Mouse (Mus musculus) activated CD4-positive, CD25-positive, alpha-beta regulatory T cell, adult 4 months (primary cell): Measurements from ENCODE around the gene Serf1. TPM values are rescaled to one million over a fixed set of nuclear protein-coding genes. Genes with fewer than 3 reads are reported as not detected.

ENCODE experiments used
- polyA plus RNA-seq, 2 experiments: library from polyadenylated mRNA; unstranded; fragments of 100-300 nt; shearing (Covaris generic); gene quantifications; one replicate each; pipeline ENCODE4 v1.2.1; 2017

Serf1 gene
- polyA plus RNA-seq, 2 experiments from 2014 or later, result 5.4 to 6.7 TPM

Other genes with a start within 250 kb of the Serf1 start
- not detected for gene Cartpt, start 206.9 kb upstream of the Serf1 start, polyA plus RNA-seq
- 10 to 100 TPM; 10.5 to 16.3 TPM for gene Mccc2, start 92.4 kb upstream of the Serf1 start, polyA plus RNA-seq
- gene Bdp1, start 3.9 kb upstream of the Serf1 start, polyA plus RNA-seq, result 10 to 100 TPM; 17.5 to 20.3 TPM
- gene Smn1, start 16.8 kb downstream of the Serf1 start, polyA plus RNA-seq, result 10 to 100 TPM; 31.8 to 34.7 TPM
- 1 to 10 TPM; 7.7 to 8.6 TPM for gene Naip2, start 94.1 kb downstream of the Serf1 start, polyA plus RNA-seq
- gene Naip5, start 138.3 kb downstream of the Serf1 start, polyA plus RNA-seq, result 1 to 10 TPM; 5.7 TPM
- 1 to 10 TPM; 2.2 to 2.5 TPM for gene Naip6, start 209.7 kb downstream of the Serf1 start, polyA plus RNA-seq